Mouse (Mus musculus) limb, embryonic 13.5 days (tissue): Measurements from ENCODE around the gene Tmco1. TPM values are rescaled to one million over a fixed set of nuclear protein-coding genes. Genes with fewer than 3 reads are reported as not detected.

Experiments used
- ATAC-seq: fragments of 200-750 bp; cut with Nextera tagmentation; 2 replicates; pipeline ENCODE4 v1.8.0; 2017; ENCODE audit warnings: low read depth, moderate number of reproducible peaks, moderate TSS enrichment; ENCODE audit not compliant: low FRiP score
- H3K27ac ChIP-seq: fragments of 300-500 bp; sonication (generic); 2 replicates; pipeline ENCODE4 v1.5.1; 2015; ENCODE audit warnings: inconsistent platforms, mild to moderate bottlenecking, moderate library complexity
- H3K27me3 ChIP-seq: fragments of 300-500 bp; sonication (generic); 2 replicates; pipeline ENCODE4 v1.6.1; 2015; ENCODE audit warnings: mild to moderate bottlenecking, inconsistent platforms
- H3K36me3 ChIP-seq: fragments of 300-500 bp; sonication (generic); 2 replicates; pipeline ENCODE4 v1.6.1; 2015; ENCODE audit warnings: inconsistent platforms, mild to moderate bottlenecking, moderate library complexity
- H3K4me1 ChIP-seq: fragments of 300-500 bp; sonication (generic); 2 replicates; pipeline ENCODE4 v1.6.1; 2015; ENCODE audit warnings: inconsistent platforms
- H3K4me2 ChIP-seq: fragments of 300-500 bp; sonication (generic); replicated peaks from 2 replicates; pipeline ENCODE4 v1.6.1; 2015; ENCODE audit warnings: inconsistent platforms, mild to moderate bottlenecking, moderate library complexity
- H3K4me3 ChIP-seq: fragments of 300-500 bp; sonication (generic); 2 replicates; pipeline ENCODE4 v1.5.1; 2015; ENCODE audit warnings: moderate library complexity, mild to moderate bottlenecking, inconsistent platforms
- H3K9ac ChIP-seq: fragments of 300-500 bp; sonication (generic); 2 replicates; pipeline ENCODE4 v1.6.1; 2015; ENCODE audit warnings: mild to moderate bottlenecking, inconsistent platforms
- H3K9me3 ChIP-seq: fragments of 300-500 bp; sonication (generic); 2 replicates; pipeline ENCODE4 v1.6.1; 2016; ENCODE audit warnings: inconsistent platforms
- WGBS: fragments of 180-500 bp; shearing (Covaris S2); methylation state at CpG from one replicate; pipeline ENCODE4 v1.1.7; 2015; 5-methylcytosine and 5-hydroxymethylcytosine counted together
- microRNA-seq: library from miRNA; unstranded; fragments of <30 nt; microRNA quantifications from one replicate; pipeline ENCODE4, GENCODE M21; 2016
- polyA plus RNA-seq: library from polyadenylated mRNA; unstranded; fragments of >200 nt; fragmentation: Nextera tagmentation; extraction: Ambion mirVana; gene quantifications from 2 replicates; pipeline ENCODE4 v1.2.1, GENCODE M21; 2015

Gene Tmco1
- polyA plus RNA-seq, 1 experiment from 2014 or later, result 80.4 TPM

GRCm38 (mm10) chr1:167381050-167382015 is 73.2 kb downstream of the Tmco1 start:
- H3K4me3 ChIP-seq, result no peak overlapping the region
- 78% methylated on average over 8 of the region's 8 CpGs for WGBS
- no peaks in the 10 kb centered on the region for H3K27me3 ChIP-seq
- ATAC-seq, result no peak
- H3K9ac ChIP-seq, result no peak overlapping the region
- H3K4me2 ChIP-seq, result no peak overlapping the region
- H3K27ac ChIP-seq, result no peak overlapping the region
- peaks cover 3% of the 10 kb centered on the region; the same call in 1 of the 2 replicates for H3K4me1 ChIP-seq
- H3K9me3 ChIP-seq, result no peaks in the 10 kb centered on the region
- peaks cover 3% of the 10 kb centered on the region for H3K36me3 ChIP-seq

- H3K27me3 ChIP-seq, result no peaks in the 10 kb centered on the region
- no peak for ATAC-seq
- H3K4me3 ChIP-seq, result no peak overlapping the region
- WGBS, result 81% methylated on average over 7 of the region's 7 CpGs
- H3K4me1 ChIP-seq, result peaks cover 3% of the 10 kb centered on the region; the same call in 1 of the 2 replicates
- H3K4me2 ChIP-seq, result no peak overlapping the region
- no peak overlapping the region for H3K9ac ChIP-seq
- H3K27ac ChIP-seq, result no peak overlapping the region
- H3K36me3 ChIP-seq, result no peaks in the 10 kb centered on the region
- no peaks in the 10 kb centered on the region for H3K9me3 ChIP-seq
These were observed 74.1 kb downstream of the Tmco1 start for GRCm38 (mm10) chr1:167382316-167382715.

DNA sequence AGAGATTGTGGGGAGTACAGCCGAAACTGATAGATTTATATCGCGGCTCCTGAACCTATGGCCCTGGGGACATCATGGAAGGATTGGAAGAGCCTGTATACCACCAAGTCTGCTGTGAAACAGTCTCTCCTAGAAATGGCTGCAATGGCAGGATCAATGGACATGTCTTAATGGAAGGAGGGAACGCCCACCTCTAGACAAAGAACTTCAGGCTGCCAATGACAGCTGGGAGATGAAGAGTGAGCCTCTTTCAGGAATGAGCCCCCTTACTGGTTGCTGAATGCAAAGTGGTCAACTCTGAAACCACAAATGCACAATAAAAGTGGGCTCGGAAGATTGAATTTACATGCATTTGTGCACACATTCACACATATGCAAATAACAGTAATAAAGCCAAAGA is 74.6 kb downstream of the Tmco1 start:
- 95% methylated on average over 5 of the region's 5 CpGs for WGBS
- no peaks in the 10 kb centered on the region for H3K36me3 ChIP-seq
- H3K27me3 ChIP-seq, result no peaks in the 10 kb centered on the region
- no peak overlapping the region for H3K9ac ChIP-seq
- H3K4me1 ChIP-seq, result peaks cover 2% of the 10 kb centered on the region; the same call in 1 of the 2 replicates
- H3K4me2 ChIP-seq, result no peak overlapping the region
- H3K9me3 ChIP-seq, result no peaks in the 10 kb centered on the region
- no peak overlapping the region for H3K4me3 ChIP-seq
- no peak for ATAC-seq
- no peak overlapping the region for H3K27ac ChIP-seq

DNA sequence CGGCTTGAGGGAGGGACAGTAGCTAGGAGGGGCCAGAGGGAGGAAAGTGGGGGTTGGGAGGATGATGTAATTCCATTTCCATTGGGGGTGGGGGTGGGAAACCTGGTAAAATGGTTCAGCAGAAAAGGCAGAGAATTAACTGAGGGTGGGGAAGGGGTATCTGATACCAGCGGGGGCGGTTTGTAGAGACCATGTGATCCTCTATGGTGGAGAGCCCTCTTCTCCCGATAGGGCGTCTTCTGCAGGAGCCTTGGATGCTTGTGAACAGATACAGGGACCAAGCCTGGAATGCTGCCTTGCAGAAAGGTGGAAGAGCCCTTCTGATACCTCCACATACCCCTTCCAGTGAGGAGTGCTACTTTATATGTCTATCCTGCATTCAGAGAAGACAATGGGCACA is 75.0 kb downstream of the Tmco1 start:
- Histone ChIP-seq H3K36me3 (no peaks in the 10 kb centered on the region), H3K4me1 (no peaks in the 10 kb centered on the region), H3K27me3 (peaks cover under 1% of the 10 kb centered on the region; the same call in 1 of the 2 replicates), H3K4me3 (no peak overlapping the region), H3K9me3 (no peaks in the 10 kb centered on the region), H3K4me2 (no peak overlapping the region), H3K27ac (no peak overlapping the region), H3K9ac (no peak overlapping the region)
- no peak for ATAC-seq
- 86% methylated on average over 5 of the region's 5 CpGs for WGBS

Small RNA genes within 50 kb of the gene (microRNA-seq; reads per million reads assigned to microRNA genes)
- gene Gm25911, result 0.87 reads per million
- gene Mir6347, result not detected

Other genes with a start within 250 kb of the Tmco1 start
- 78.3 and 83.2 TPM in 2 replicates for gene Uck2, start 23.1 kb upstream of the Tmco1 start, polyA plus RNA-seq
- gene Aldh9a1, start 41.6 kb downstream of the Tmco1 start, polyA plus RNA-seq, result 56.6 and 57.5 TPM in 2 replicates
- gene Mgst3, start 85.5 kb downstream of the Tmco1 start, polyA plus RNA-seq, result 33.1 and 33.7 TPM in 2 replicates
- gene Lrrc52, start 158.4 kb downstream of the Tmco1 start, polyA plus RNA-seq, result 0.17 TPM in 1 of 2 replicates, not detected in the other